Mouse (Mus musculus) retina, postnatal 1 day (tissue): ENCODE measurements at regions not wholly inside any gene's neighbourhood (a gene's known extent, or its start where the extent isn't known, plus 50 kb on each side); places are given as distances from the start of the nearest gene placed in this dataset.

ENCODE experiments used
- DNase-seq: peaks from one replicate; pipeline ENCODE4 v3.0.0-alpha.2; 2012

DNA sequence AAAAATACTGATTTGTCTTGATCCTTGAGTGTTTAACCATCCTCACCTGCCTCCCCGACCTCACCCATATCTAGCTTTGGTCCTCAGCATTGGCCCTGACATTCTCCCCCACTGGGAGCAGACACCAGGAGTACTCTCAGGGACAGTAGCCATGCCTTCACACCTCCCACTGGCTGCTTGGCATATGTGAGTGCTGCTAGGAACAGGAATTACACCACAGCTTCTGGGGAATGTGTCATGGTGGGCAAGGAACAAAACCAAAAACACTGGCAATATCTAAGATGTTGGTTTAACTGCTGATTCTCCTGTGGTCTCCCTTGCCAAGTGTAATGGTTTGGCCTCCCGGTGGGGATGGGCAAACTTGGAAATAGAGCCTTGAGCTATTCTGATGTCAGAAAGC lies 248.6 kb downstream of the Tle3 start:
- DNase-seq = no peak

DNA sequence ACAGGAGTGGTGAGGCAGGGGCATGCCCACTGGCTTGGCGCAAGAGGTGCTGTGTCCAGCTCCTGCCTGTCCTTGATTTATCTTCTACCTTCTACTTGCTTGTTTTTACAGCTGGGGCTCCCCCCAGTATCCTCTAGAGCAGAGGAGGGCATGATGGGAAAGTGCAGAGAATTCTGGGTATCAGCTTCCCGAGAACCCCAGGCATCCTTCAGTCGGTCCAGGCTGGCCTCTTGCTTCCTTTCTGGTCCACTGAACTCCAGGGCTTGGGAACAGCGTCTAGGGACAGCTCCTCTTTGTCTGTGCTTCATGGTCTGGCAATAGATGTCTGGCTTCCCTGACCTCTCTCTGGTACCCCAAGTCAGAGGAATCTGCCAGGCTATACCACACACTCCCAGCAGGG lies 247.9 kb downstream of the Tle3 start:
- DNase-seq = no peak

GRCm38 (mm10) chr9:61618510-61619249 lies 246.5 kb downstream of the Tle3 start:
- DNase-seq = peak; percentile 84

DNA sequence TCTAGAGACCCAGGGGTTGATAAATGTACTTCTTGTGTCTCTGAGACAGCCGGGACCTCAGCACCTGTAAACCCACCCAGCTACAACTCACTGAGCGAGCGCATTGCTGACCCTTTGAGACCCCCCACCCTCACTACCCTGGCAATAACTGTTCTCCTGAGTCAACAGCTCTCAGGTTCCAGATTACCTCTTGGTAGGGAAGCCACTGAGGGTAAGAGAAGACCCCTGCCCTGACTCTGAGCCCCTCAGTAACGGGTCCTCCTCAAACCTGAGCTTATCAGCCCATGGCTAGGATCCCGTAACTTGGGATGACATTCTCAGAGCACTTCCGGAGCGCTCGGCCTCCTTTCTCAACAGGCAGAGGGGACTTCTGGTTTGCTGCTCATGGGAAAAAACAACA lies 245.8 kb downstream of the Tle3 start:
- DNase-seq = no peak

- peak; percentile 83 for DNase-seq
Measured at GRCm38 (mm10) chr9:61615556-61615955, 243.4 kb downstream of the Tle3 start.

- no peak for DNase-seq
Measured at GRCm38 (mm10) chr9:61607576-61607975, 235.4 kb downstream of the Tle3 start.

- DNase-seq = no peak
Measured at GRCm38 (mm10) chr9:61602353-61602978, 230.3 kb downstream of the Tle3 start.

DNA sequence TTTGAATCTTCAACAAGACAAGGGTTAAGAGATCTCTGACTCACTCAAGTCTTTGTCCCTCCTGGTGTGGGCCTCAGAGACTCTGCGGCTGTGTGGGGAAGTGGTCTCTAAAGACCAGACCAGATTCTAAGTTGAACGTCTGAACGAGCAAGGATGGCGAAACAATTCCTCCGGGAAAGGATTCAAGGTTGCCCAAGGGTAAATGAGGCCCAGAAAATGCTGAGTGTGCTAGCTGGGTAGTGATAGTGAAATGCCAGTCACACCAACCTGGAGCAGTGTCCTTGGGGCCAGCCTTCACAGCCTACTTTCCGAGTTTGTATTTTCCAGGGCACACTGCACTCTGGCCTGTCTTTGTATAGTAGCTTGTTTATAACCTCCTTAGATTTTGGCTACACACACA lies 229.7 kb downstream of the Tle3 start:
- DNase-seq = no peak

GRCm38 (mm10) chr9:61597287-61597686 lies 225.1 kb downstream of the Tle3 start:
- no peak for DNase-seq

- DNase-seq = no peak
Measured at GRCm38 (mm10) chr9:61596410-61597108, 224.4 kb downstream of the Tle3 start.

GRCm38 (mm10) chr9:61595170-61595967 lies 223.2 kb downstream of the Tle3 start:
- no peak for DNase-seq

DNA sequence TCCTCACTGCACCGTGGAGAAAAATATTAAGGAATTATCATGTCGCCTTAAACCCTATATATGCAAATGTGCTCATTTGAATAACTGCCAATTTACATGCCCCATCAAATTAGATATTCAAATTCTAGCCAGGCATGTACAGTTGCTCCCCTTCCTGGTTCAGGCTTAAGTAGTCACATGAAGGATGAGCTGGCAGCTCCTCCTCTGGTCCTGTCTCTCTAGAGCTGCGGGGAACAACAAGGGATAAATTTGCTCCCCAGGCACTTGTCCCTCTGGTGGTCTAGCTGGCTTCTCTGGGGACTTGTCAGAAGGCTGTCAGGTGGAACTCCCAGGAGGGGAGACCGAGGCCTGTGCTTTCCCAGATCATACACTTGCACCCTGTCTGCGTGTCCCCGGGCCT lies 221.8 kb downstream of the Tle3 start:
- no peak for DNase-seq

DNA sequence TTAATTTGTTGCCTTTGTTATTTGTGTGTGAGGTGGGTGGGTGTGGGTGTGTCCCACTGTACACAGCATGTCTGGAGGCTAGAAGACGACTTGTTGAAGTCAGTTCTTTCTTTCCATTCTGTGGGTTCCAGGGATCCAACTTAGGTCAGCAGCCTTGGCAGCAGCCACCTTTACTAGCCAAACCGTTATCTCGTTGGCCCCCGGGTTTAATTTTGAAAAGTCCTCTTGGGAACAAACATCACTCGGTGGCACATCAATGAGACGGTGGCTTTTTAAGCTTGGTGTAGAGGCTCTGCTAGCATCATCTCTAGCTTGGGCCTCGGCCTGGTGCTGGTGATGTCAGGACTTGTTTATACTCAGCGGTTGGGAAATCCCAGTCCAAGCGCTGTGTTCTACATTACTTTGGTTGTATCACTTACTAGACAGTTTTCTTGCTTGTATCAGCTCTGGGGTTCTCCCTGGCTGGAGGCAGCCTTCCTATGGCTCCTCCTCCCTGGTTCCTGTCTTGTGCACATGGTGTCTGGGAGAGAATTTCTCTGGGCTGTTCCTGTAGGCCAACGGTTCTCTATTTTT lies 217.6 kb downstream of the Tle3 start:
- DNase-seq = no peak

- DNase-seq = peak; percentile 81
Measured at GRCm38 (mm10) chr9:61583281-61584072, 211.3 kb downstream of the Tle3 start.

- DNase-seq = no peak
Measured at GRCm38 (mm10) chr9:61581046-61581445, 208.9 kb downstream of the Tle3 start.

DNA sequence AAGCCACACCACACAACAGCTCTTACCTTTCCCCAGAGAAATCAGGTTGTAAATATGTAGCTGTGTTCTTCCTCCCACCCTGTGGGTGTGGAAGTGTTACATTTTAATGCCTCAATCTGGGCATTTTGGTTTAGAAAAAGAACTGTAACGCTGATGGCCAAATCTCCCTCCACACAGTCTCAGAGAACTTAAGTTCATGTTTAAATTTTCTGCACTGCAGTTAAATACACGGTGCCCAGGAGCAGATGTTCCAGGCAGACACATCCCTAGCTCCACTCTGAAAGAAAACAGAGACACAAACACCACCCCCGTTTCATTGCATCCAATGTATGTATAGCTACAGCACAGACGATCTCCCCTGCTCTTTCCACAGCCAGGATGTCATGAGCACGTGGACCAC lies 206.1 kb downstream of the Tle3 start:
- no peak for DNase-seq

GRCm38 (mm10) chr9:61573634-61574359 lies 201.6 kb downstream of the Tle3 start:
- DNase-seq = peak; percentile 80

- DNase-seq = peak; percentile 83
Measured at GRCm38 (mm10) chr9:61563017-61563416, 190.9 kb downstream of the Tle3 start.

DNA sequence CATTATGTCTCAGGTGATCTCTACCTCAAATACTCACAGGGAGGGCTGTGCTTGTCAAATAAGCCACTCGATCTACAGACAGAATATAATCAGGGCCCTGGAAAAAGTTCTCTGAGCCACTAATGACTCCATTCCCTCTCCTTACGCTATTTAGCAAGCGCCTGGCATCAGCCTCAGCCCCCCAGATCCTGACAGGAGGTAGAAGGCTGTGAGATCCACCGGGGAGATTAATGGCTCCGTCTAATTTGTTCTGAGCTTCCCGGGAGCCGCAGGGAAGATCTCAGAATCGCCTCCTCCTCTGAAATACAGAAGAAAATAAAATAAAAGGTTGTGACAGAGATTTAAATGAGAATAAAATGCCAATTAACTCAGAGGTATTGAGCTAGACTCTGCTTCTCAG lies 189.4 kb downstream of the Tle3 start:
- no peak for DNase-seq

DNA sequence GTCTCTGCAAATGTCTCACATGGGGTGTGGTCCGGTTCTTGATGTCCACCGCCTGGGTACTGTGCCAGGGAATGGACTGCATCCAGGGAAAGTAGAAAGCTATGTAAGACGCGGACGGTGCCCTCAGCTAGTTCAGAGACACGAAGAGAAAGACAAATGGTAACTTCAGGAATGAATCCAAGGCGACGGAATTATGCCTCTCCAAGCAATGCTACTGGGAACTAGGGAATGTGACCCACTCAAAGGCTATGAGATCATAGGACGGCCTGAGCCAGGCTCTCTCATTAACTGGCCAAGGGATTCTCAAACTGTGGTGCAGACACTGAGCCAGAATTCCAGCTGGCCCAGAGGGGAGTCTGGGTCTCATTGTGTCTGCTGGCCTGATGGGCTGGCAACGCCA lies 186.5 kb downstream of the Tle3 start:
- peak; percentile 81 for DNase-seq

- DNase-seq = no peak
Measured at GRCm38 (mm10) chr9:61557025-61557424, 184.9 kb downstream of the Tle3 start.
